Comparison of ENCODE assay signal across 11 mouse cellular contexts in the genomic region with DNA sequence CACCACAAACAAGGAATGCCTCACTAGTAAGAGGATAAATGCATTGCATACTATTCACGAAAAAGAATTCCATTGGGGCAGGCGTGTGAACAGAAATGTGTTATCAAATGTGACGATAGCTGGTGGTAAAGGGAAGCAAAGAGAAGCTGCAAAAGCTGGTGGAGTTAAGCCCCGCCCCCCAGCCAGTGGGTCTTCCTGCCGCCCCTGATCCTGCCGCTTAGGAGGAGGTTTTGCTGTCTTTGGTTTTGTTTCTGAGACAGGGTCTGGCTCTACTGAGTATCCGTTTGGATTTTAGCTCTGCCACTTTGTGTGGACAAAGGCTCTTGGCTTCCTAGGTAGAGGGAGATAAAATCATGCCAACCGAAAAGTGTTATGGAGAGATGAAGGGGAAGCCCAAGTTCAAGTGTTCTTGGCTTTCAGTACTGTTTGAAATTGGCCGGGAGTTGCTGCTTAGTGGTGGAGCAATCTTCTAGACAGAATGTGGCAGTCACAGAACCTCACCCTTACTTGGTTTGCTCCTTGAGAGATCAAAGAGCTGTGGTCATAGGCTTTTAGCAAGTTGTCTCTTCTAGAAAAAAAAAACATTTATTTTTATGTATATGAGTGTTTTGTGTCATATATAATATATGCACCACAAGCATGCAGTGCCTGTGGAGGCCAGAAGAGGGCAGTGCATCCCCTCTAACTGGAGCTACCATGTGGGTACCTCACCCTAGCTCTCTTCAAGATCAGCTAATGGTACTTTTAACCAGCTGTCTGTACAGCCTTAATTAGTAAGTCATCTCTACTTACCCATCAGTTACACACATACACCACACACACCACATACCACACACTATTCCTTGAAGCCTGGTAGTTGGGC. TPM values are rescaled to one million over a fixed set of nuclear protein-coding genes. Genes with fewer than 3 reads are reported as not detected.
A peak's percentile ranks its signal among the peaks of the same experiment; 100 is the strongest.
DNase-seq lines count a peak whose midpoint lies in the region; ATAC-seq lines count a peak whose summit lies in the region.
"Had no signal": no experiment of that assay in that cellular context is flagged by ENCODE, and none has a peak within 500 bp of the region (broad histone marks: within the 10 kb centered on the region; RNA-seq: fewer than 3 reads in every experiment).

No protein-coding gene starts in this region.

- H3K4me3 ChIP-seq in heart, embryonic 15.5 days, result no peak overlapping the region
- H3K4me3 ChIP-seq in forebrain, embryonic 14.5 days (ENCODE audit: low read depth, low read length), result no peak overlapping the region
- H3K4me3 ChIP-seq: embryonic facial prominence, embryonic 15.5 days had no signal

- H3K9me3 ChIP-seq in heart, embryonic 15.5 days (replicated peaks), result no peaks in the 10 kb centered on the region
- H3K9me3 ChIP-seq in forebrain, embryonic 14.5 days (replicated peaks; ENCODE audit: control insufficient read depth, low read length), result no peaks in the 10 kb centered on the region; the same call in 1 of the 2 replicates
- H3K9me3 ChIP-seq: embryonic facial prominence, embryonic 15.5 days had no signal

- WGBS in heart, embryonic 15.5 days, result 45% methylated on average over 9 of the region's 9 CpGs
- WGBS in forebrain, embryonic 14.5 days, result 85% methylated on average over 9 of the region's 9 CpGs

- H3K27me3 ChIP-seq in heart, embryonic 15.5 days, result no peaks in the 10 kb centered on the region
- H3K27me3 ChIP-seq in forebrain, embryonic 14.5 days (replicated peaks; ENCODE audit: control insufficient read depth, insufficient read depth, low read length), result no peaks in the 10 kb centered on the region
- H3K27me3 ChIP-seq: embryonic facial prominence, embryonic 15.5 days had no signal

- no peak for DNase-seq in heart, postnatal 36 days
- peak; percentile 11 for DNase-seq in thymus, postnatal 14 days
- DNase-seq in thymus, postnatal 10 days (ENCODE audit: low spot score in 2 of 2), result no peak
- DNase-seq in heart, postnatal 4 days, result peak; percentile 11
- peak; percentile 53 for DNase-seq in testis, postnatal 10 days (ENCODE audit: low spot score)
- no peak for DNase-seq in adrenal gland, postnatal 14 days
- DNase-seq in forebrain, embryonic 14.5 days (ENCODE audit: low spot score), result no peak
- DNase-seq: adrenal gland, postnatal 25 days; cerebellum, adult 2 months had no signal

- H3K27ac ChIP-seq in heart, embryonic 15.5 days, result no peak overlapping the region
- H3K27ac ChIP-seq in forebrain, embryonic 14.5 days (ENCODE audit: low read depth, low read length), result no peak overlapping the region
- H3K27ac ChIP-seq: embryonic facial prominence, embryonic 15.5 days had no signal

- peak overlapping the region; percentile 38 for H3K4me2 ChIP-seq in heart, embryonic 15.5 days
- no peak overlapping the region for H3K4me2 ChIP-seq in forebrain, embryonic 14.5 days (ENCODE audit: low read length)
- H3K4me2 ChIP-seq: embryonic facial prominence, embryonic 15.5 days had no signal

- H3K9ac ChIP-seq in heart, embryonic 15.5 days, result no peak overlapping the region
- no peak overlapping the region for H3K9ac ChIP-seq in forebrain, embryonic 14.5 days (ENCODE audit: low read length)
- H3K9ac ChIP-seq: embryonic facial prominence, embryonic 15.5 days had no signal

- ATAC-seq in heart, embryonic 15.5 days (replicated peaks; ENCODE audit: insufficient number of reproducible peaks, insufficient read depth, low FRiP score, low read depth), result no peak
- no peak for ATAC-seq in forebrain, embryonic 14.5 days

- intact Hi-C loops in heart, postnatal 36 days (cut with DNase I), result no loop called here

- H3K36me3 ChIP-seq in heart, embryonic 15.5 days, result no peaks in the 10 kb centered on the region
- H3K36me3 ChIP-seq in forebrain, embryonic 14.5 days (ENCODE audit: control insufficient read depth, insufficient read depth, low read length), result no peaks in the 10 kb centered on the region
- H3K36me3 ChIP-seq: embryonic facial prominence, embryonic 15.5 days had no signal

- peaks cover 6% of the 10 kb centered on the region; the same call in 1 of the 2 replicates for H3K4me1 ChIP-seq in heart, embryonic 15.5 days (replicated peaks)
- H3K4me1 ChIP-seq in forebrain, embryonic 14.5 days (ENCODE audit: control insufficient read depth, insufficient read depth, low read length), result no peaks in the 10 kb centered on the region
- H3K4me1 ChIP-seq: embryonic facial prominence, embryonic 15.5 days had no signal

RNA-seq across cellular contexts. Expression of a gene that starts 59.8 kb away (rescaled TPM):
- 0.29 and 0.89 TPM in 2 replicates for polyA plus RNA-seq in heart, embryonic 15.5 days (2015; fragmentation: Nextera tagmentation; extraction: Ambion mirVana)
- total RNA-seq in heart, postnatal 36 days (2021), result under 1 TPM in 1 of 2 experiments, not detected in 1; 0.05 TPM
- under 1 TPM; 0.07 to 0.29 TPM for total RNA-seq in heart, postnatal 4 days (2021)
- total RNA-seq in adrenal gland, postnatal 14 days (2021), result 0.23 and 2.0 TPM in 2 replicates
- not detected in 2 replicates for polyA plus RNA-seq in forebrain, embryonic 14.5 days (2014; fragmentation: Nextera tagmentation; extraction: Ambion mirVana)
- total RNA-seq: adrenal gland, postnatal 25 days had no signal

Comparison
In these comparisons a context has a peak if more than half of its experiments do, and no peak if none do; other contexts are left out.
1. DNase-seq: peak in thymus, postnatal 14 days (single experiment), heart, postnatal 4 days (single experiment) and testis, postnatal 10 days (single experiment); none in heart, postnatal 36 days (0 of 2), thymus, postnatal 10 days (0 of 2), adrenal gland, postnatal 14 days (single experiment) and forebrain, embryonic 14.5 days (single experiment).